Mouse (Mus musculus) heart, embryonic 13.5 days (tissue): ENCODE results near the gene Gm10203. TPM values are rescaled to one million over a fixed set of nuclear protein-coding genes. Genes with fewer than 3 reads are reported as not detected.
"Not testable (repeated sequence)": the region's sequence is repeated elsewhere in the genome, so short reads cannot be mapped to it uniquely, and the experiment has no call there.

Source experiments
- ATAC-seq: fragments of 200-750 bp; cut with Nextera tagmentation; 2 replicates; pipeline ENCODE4 v1.8.0; 2017; ENCODE audit warnings: moderate TSS enrichment; ENCODE audit not compliant: insufficient number of reproducible peaks, low FRiP score, low TSS enrichment; ENCODE audit errors: extremely low read depth
- H3K27ac ChIP-seq: fragments of 300-500 bp; sonication (generic); replicated peaks from 2 replicates; pipeline ENCODE4 v1.5.1; 2015; ENCODE audit warnings: moderate library complexity, mild to moderate bottlenecking, inconsistent platforms
- H3K27me3 ChIP-seq: fragments of 300-500 bp; sonication (generic); replicated peaks from 2 replicates; pipeline ENCODE4 v1.6.1; 2015; ENCODE audit warnings: mild to moderate bottlenecking, inconsistent platforms
- H3K36me3 ChIP-seq: fragments of 300-500 bp; sonication (generic); 2 replicates; pipeline ENCODE4 v1.6.1; 2015; ENCODE audit warnings: mild to moderate bottlenecking, inconsistent platforms
- H3K4me1 ChIP-seq: fragments of 300-500 bp; sonication (generic); 2 replicates; pipeline ENCODE4 v1.6.1; 2015; ENCODE audit warnings: inconsistent platforms
- H3K4me2 ChIP-seq: fragments of 300-500 bp; sonication (generic); 2 replicates; pipeline ENCODE4 v1.6.1; 2015; ENCODE audit warnings: inconsistent platforms, mild to moderate bottlenecking, moderate library complexity
- H3K4me3 ChIP-seq: fragments of 300-500 bp; sonication (generic); 2 replicates; pipeline ENCODE4 v1.5.1; 2015; ENCODE audit warnings: moderate library complexity, mild to moderate bottlenecking, inconsistent platforms
- H3K9ac ChIP-seq: fragments of 300-500 bp; sonication (generic); 2 replicates; pipeline ENCODE4 v1.6.1; 2015; ENCODE audit warnings: inconsistent platforms, mild to moderate bottlenecking, moderate library complexity
- H3K9me3 ChIP-seq: fragments of 300-500 bp; sonication (generic); 2 replicates; pipeline ENCODE4 v1.6.1; 2016; ENCODE audit warnings: inconsistent platforms
- WGBS: fragments of 180-500 bp; shearing (Covaris S2); methylation state at CpG from one replicate; pipeline ENCODE4 v1.1.7; 2015; ENCODE audit warnings: mixed read lengths; 5-methylcytosine and 5-hydroxymethylcytosine counted together
- polyA plus RNA-seq: library from polyadenylated mRNA; unstranded; fragments of >200 nt; fragmentation: Nextera tagmentation; extraction: Ambion mirVana; gene quantifications from 2 replicates; pipeline ENCODE4 v1.2.1, GENCODE M21; 2015

The Gm10203 gene
- not detected in 2 replicates for polyA plus RNA-seq

- H3K4me3 ChIP-seq, H3K4me2 ChIP-seq, H3K36me3 ChIP-seq, H3K9ac ChIP-seq, H3K9me3 ChIP-seq, ATAC-seq, H3K27ac ChIP-seq, H3K27me3 ChIP-seq: not testable (repeated sequence)
- 81% methylated on average over 8 of the region's 8 CpGs for WGBS
- peaks cover 15% of the 10 kb centered on the region for H3K4me1 ChIP-seq
These were observed at the start of gene Gm10203 for GRCm38 (mm10) chr6:149129870-149130269. TSS of gene Gm10203 (plus strand) at chr6:149130170.

GRCm38 (mm10) chr6:149092406-149092805, 37.6 kb upstream of the Gm10203 start:
- Histone ChIP-seq H3K36me3 (no peaks in the 10 kb centered on the region), H3K9ac (no peak overlapping the region), H3K9me3 (no peaks in the 10 kb centered on the region), H3K27me3 (no peaks in the 10 kb centered on the region), H3K4me2 (no peak overlapping the region), H3K27ac (no peak overlapping the region), H3K4me1 (peaks cover 22% of the 10 kb centered on the region), H3K4me3 (no peak overlapping the region)
- ATAC-seq, result no peak
- 90% methylated on average over 6 of the region's 6 CpGs for WGBS

DNA sequence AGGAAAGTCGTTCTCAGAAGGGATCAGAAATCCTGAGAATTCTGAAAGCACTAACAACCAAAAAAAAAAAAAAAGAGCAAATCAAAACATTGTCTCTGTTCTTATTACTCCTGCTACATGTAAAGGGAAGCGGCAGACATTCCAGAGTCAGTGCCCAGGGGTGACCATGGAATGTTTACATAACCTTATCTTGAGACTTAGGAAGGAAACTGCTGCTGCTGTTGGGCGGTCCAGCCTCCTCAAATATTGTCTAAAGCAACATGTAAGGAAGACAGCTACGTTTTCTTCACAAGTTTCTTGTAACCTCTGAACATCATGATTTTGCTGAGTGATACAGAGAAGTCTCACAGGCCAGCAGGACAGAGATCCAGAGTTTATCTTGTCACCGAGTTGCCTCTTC, 36.5 kb upstream of the Gm10203 start:
- H3K27ac ChIP-seq, result peak overlapping the region; percentile 45; the same call in 1 of the 2 replicates
- H3K4me2 ChIP-seq, result peak overlapping the region; percentile 37
- no peaks in the 10 kb centered on the region for H3K9me3 ChIP-seq
- no peak overlapping the region for H3K4me3 ChIP-seq
- H3K27me3 ChIP-seq, result no peaks in the 10 kb centered on the region
- WGBS, result 10% methylated on average over 5 of the region's 5 CpGs
- peaks cover 22% of the 10 kb centered on the region for H3K4me1 ChIP-seq
- no peaks in the 10 kb centered on the region for H3K36me3 ChIP-seq
- H3K9ac ChIP-seq, result 0 out of 2 replicates have a peak overlapping the region, but pooled peaks have one; percentile 14
- peak; percentile 70; the same call in 1 of the 2 replicates for ATAC-seq

- Histone ChIP-seq H3K9ac (no peak overlapping the region), H3K9me3 (no peaks in the 10 kb centered on the region), H3K4me2 (no peak overlapping the region), H3K4me3 (no peak overlapping the region), H3K27me3 (no peaks in the 10 kb centered on the region), H3K4me1 (peaks cover 24% of the 10 kb centered on the region), H3K36me3 (no peaks in the 10 kb centered on the region), H3K27ac (no peak overlapping the region)
- 57% methylated on average over 1 of the region's 1 CpGs for WGBS
- no peak for ATAC-seq
These were observed 35.4 kb upstream of the Gm10203 start for GRCm38 (mm10) chr6:149094555-149094954.

DNA sequence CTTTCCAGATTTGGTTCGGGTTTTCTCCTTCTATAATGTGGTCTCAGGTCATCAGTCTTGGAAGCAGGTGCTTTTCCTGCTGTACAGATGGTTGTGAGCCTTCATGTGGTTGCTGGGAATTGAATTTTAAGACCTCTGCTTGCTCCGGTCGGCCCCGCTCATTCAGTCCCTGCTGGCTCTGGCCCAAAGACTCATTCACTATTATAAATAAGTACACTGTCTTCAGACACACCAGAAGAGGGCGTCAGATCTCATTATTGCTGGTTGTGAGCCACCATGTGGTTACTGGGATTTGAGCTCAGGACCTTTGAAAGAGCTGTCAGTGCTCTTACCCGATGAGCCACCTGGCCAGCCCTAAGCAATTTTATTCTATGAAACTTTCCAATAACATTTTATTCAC, 34.6 kb upstream of the Gm10203 start:
- no peak overlapping the region for H3K9ac ChIP-seq

GRCm38 (mm10) chr6:149096233-149096632, 33.7 kb upstream of the Gm10203 start:
- peaks cover 26% of the 10 kb centered on the region for H3K4me1 ChIP-seq
- no peaks in the 10 kb centered on the region; the same call in 1 of the 2 replicates for H3K27me3 ChIP-seq
- WGBS, result 87% methylated on average over 2 of the region's 2 CpGs
- ATAC-seq, result no peak
- no peaks in the 10 kb centered on the region for H3K36me3 ChIP-seq
- no peak overlapping the region for H3K4me3 ChIP-seq
- H3K9me3 ChIP-seq, result no peaks in the 10 kb centered on the region
- no peak overlapping the region for H3K27ac ChIP-seq
- no peak overlapping the region for H3K9ac ChIP-seq
- no peak overlapping the region for H3K4me2 ChIP-seq

More for the DNA sequence above, 34.6 kb upstream of the Gm10203 start:
- Histone ChIP-seq H3K9me3 (no peaks in the 10 kb centered on the region), H3K4me1 (peaks cover 26% of the 10 kb centered on the region), H3K27me3 (no peaks in the 10 kb centered on the region), H3K4me3 (no peak overlapping the region), H3K4me2 (no peak overlapping the region), H3K27ac (0 out of 2 replicates have a peak overlapping the region, but pooled peaks have one; percentile 15), H3K36me3 (no peaks in the 10 kb centered on the region)
- 64% methylated on average over 6 of the region's 6 CpGs for WGBS
- ATAC-seq, result no peak

DNA sequence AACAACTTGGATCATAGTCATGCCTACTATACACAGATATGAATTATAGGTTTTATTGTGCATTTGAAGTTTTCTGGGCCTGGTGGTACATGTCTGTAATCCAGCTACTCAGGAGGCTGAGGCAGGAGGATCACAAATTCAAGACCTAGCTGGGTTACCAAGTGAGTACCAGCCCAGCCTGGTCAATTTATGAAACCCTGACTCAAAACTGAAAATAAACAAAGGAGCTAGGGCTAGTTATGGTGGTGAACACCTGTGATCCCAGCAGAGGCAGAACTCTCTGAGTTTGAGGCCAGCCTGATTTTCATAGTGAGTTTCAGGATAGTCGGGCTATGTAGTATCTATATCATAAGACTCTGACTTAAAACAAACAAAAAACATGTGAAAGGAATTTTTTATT, 32.7 kb upstream of the Gm10203 start:
- no peak overlapping the region for H3K9ac ChIP-seq
- WGBS, result 81% methylated on average over 1 of the region's 1 CpGs
- ATAC-seq, result no peak

GRCm38 (mm10) chr6:149098993-149099392, 31.0 kb upstream of the Gm10203 start:
- H3K36me3 ChIP-seq, result no peaks in the 10 kb centered on the region
- H3K4me1 ChIP-seq, result peaks cover 22% of the 10 kb centered on the region
- H3K27ac ChIP-seq, result 0 out of 2 replicates have a peak overlapping the region, but pooled peaks have one; percentile 9
- 0 out of 2 replicates have a peak overlapping the region, but pooled peaks have one; percentile 66 for H3K9ac ChIP-seq
- no peaks in the 10 kb centered on the region; the same call in 1 of the 2 replicates for H3K27me3 ChIP-seq
- ATAC-seq, result no peak
- H3K4me2 ChIP-seq, result peak overlapping the region; percentile 78
- H3K4me3 ChIP-seq, result 0 out of 2 replicates have a peak overlapping the region, but pooled peaks have one; percentile 95
- H3K9me3 ChIP-seq, result no peaks in the 10 kb centered on the region

More for the DNA sequence above, 32.7 kb upstream of the Gm10203 start:
- no peaks in the 10 kb centered on the region for H3K36me3 ChIP-seq
- H3K4me2 ChIP-seq, result no peak overlapping the region
- no peak overlapping the region for H3K27ac ChIP-seq
- peaks cover 29% of the 10 kb centered on the region for H3K4me1 ChIP-seq
- no peaks in the 10 kb centered on the region for H3K9me3 ChIP-seq
- no peak overlapping the region for H3K4me3 ChIP-seq
- no peaks in the 10 kb centered on the region; the same call in 1 of the 2 replicates for H3K27me3 ChIP-seq

DNA sequence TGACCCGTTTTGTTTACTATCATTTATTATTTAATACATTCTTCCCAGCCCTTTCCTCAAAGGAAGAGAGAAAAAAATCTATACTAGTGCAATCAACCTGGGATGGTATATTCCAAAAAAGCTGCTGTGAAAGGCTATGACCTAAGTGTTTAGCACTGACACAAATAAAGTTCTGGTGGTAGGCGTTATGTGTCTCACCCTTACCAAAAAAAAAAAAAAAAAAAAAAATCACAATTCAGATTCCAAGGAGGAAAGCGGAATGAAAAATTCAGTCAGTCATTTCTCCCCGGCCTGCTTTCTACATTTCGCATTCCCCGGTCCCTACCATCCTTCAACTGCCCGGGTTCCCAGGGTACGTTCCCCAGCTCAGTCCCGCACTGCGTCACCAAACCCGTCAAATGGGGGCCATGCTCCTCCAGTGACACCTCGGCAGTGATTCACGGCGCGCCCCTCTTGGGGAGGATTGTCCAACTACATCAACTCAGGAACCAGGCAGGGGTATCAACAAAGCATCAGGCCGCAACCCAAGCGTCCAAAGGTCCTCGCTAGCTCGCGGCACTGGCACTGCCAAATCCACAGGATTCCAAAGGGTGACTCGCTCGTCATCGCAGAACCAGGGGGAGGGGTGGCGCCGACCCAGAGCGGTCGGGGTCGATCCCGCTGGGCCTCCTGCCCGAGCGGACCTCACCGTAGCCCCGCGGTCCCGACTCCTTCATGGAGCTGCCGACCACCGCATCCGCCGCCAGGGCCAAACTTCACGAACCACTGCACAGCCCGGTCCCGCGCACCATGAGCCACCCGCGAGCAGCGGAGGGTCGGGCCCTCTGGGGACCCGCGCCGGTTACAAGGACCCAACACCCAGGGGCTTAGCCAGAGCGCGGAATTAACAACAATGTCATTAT, 29.5 kb upstream of the Gm10203 start:
- 2% methylated on average over 52 of the region's 52 CpGs for WGBS
- H3K9ac ChIP-seq, result peak overlapping the region; percentile 96
- ATAC-seq, result peak; percentile 29; the same call in 1 of the 2 replicates

DNA sequence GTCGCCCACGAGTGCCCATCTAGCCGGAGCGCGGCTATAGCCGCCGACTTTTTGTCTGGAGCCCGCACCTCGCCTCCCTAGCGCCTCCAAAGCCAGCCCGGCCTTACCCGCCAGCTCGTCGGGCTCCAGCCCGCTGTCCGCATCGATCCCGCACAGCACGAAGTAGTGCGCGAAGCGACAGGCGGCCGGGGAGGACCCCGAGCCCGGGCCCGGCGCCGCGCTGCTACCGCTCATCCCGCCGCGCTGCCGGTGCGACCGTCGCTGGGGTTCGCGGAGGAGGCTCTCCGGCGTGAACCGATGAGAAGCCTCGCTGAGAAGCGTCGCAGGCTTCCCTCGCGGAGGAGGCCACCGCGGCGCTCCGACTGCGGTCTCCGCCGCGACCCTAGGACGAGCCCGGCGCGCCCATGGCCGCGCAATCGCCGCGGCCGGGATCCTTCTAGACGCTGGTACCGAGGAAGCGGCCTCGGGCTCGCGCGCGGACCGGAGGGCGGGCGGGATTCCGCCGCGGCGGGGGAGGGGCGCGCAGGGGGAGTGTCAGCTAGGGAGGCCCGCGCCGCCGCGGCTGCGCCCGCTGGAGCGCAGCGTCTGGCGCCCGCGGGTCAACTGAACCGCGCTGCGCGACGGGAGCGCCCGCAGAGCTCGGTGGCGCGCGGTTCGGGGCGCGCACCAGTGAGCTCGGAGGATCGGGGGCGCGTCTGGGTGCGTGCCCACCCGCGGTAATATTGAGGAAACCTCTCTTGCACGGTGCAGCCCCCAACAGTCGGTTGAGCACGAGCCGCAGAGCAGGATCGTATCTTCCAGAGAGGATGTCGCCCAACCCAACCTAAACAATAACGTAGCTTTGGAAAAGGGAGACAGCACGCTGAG, 28.7 kb upstream of the Gm10203 start, which contains the start of gene Dennd5b:
Dennd5b (minus strand) TSS at position 605 of the 867 bp plus-strand sequence.
- H3K4me1 ChIP-seq, result peaks cover 8% of the 10 kb centered on the region
- H3K27me3 ChIP-seq, result no peaks in the 10 kb centered on the region; the same call in 1 of the 2 replicates
- peak; percentile 79 for ATAC-seq
- H3K4me3 ChIP-seq, result peak within 1 kb of the TSS; percentile 95
- peak within 1 kb of the TSS; percentile 96 for H3K9ac ChIP-seq
- peak within 1 kb of the TSS; percentile 78 for H3K4me2 ChIP-seq
- H3K9me3 ChIP-seq, result no peaks in the 10 kb centered on the region
- peak within 1 kb of the TSS; percentile 98 for H3K27ac ChIP-seq
- under 1% methylated on average over 123 of the region's 124 CpGs for WGBS
- H3K36me3 ChIP-seq, result no peaks in the 10 kb centered on the region

More for the DNA sequence above, 29.5 kb upstream of the Gm10203 start:
- H3K9me3 ChIP-seq, result no peaks in the 10 kb centered on the region
- peak overlapping the region; percentile 98 for H3K27ac ChIP-seq
- H3K27me3 ChIP-seq, result no peaks in the 10 kb centered on the region; the same call in 1 of the 2 replicates
- H3K4me3 ChIP-seq, result peak overlapping the region; percentile 95
- peaks cover 9% of the 10 kb centered on the region for H3K4me1 ChIP-seq
- no peaks in the 10 kb centered on the region for H3K36me3 ChIP-seq
- peak overlapping the region; percentile 78 for H3K4me2 ChIP-seq

DNA sequence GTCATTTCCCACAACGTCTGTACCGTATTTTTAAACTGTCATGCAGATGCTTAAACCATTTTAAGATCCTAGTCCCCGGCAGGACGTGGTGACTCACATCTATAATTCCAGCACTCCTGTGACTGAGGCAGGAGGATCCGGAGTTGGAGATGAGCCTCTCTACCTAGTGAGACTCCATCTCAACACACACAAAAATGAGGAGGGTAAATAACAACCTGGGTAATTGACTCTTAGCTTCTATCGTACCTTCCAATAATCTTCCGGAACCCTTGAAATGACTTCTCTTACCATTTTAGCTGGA, 28.1 kb upstream of the Gm10203 start:
- Histone ChIP-seq H3K27me3 (no peaks in the 10 kb centered on the region; the same call in 1 of the 2 replicates), H3K36me3 (no peaks in the 10 kb centered on the region), H3K27ac (peak overlapping the region; percentile 98), H3K4me2 (peak overlapping the region; percentile 78), H3K9me3 (no peaks in the 10 kb centered on the region), H3K4me3 (peak overlapping the region; percentile 95), H3K9ac (peak overlapping the region; percentile 96), H3K4me1 (peaks cover 8% of the 10 kb centered on the region)
- no peak for ATAC-seq
- 10% methylated on average over 7 of the region's 7 CpGs for WGBS
